Mouse (Mus musculus) heart, adult 11 months (tissue): ENCODE results near the gene Pbx3.
A peak's percentile ranks its signal among the peaks of the same experiment; 100 is the strongest.

Experiments
- DNase-seq: peaks from one replicate; pipeline ENCODE4 v3.0.0; 2022

The Pbx3 gene

DNA sequence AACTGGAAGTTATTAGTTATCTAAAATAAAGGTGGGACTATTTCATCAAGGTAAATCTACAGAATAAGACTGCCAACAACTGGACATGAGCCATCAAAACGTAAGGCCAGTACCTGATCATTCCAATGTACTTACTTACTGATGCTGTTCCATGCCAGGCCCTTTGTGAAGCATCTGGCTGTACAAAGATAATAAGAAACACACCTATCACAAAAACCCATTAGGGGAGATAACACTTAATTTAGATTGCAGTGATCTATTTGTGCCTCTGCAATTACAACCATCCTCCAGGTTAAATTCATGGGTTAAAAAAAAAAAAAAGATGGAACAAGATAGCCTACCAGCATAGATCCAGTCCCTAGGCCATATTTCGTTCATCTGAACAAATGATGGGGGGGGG lies 88.7 kb downstream of the Pbx3 start:
- peak; percentile 9 for DNase-seq

GRCm38 (mm10) chr2:34280996-34281395 lies 91.9 kb downstream of the Pbx3 start:
- DNase-seq = no peak

GRCm38 (mm10) chr2:34279726-34280125 lies 93.2 kb downstream of the Pbx3 start:
- DNase-seq = no peak

- DNase-seq = no peak
Measured at GRCm38 (mm10) chr2:34275630-34276193, 97.2 kb downstream of the Pbx3 start.

DNA sequence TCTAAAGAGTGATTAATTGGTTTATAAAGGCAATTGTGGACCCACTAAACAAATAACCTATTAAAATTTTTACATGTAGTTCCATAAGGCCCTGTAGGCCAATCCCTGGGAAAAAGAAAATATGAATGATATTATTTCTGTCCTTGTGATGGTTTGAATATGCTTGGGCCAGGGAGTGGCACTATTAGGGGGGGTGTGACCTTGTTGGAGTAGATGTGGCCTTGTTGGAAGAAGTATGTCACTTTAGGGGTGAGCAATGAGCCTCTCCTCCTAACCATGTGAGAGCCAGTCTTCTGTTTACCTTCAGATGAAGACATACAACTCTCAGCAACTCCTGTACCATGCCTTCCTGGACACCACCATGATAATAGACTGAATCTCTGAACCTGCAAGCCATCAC lies 110.9 kb downstream of the Pbx3 start:
- no peak for DNase-seq

DNA sequence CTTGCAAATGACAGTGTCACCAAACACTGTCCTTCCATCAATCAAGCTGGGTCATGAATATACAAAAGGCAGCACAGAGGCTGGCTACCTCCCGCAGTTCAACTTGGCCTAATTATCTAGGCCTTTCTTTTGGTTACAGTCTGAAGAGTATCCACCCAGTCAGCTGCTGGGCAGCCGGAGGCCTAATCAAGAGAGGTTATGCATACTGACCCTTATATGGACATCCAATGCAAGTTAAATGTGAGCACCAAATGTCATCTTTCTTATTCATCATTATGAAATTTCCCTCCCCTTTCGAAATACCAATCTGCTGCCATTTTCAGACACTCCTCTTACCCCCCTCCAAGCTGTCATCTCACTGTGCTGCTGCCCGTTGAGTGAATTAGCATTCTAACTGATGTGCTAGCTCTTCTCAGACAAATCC lies 112.3 kb downstream of the Pbx3 start:
- no peak for DNase-seq

DNA sequence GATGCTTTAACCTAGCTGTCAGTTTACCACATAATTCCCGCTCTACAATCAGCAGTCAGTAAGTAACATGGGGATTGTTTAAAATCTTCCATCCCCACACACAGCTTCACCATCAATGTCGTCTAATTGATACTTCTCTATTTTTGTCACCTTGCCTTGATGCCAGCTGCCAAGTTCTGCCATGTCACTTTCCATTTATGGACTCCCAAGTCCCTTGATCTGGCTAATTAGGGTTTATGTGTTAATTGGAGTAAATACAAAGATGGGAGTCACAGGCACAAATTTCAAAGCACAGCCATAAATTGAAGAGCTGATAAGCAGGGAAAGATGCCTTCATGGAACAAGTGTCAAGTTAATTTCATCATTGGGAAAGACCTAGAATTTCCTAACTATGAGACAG lies 114.7 kb downstream of the Pbx3 start:
- no peak for DNase-seq

- DNase-seq = no peak
Measured at GRCm38 (mm10) chr2:34257611-34258010, 115.3 kb downstream of the Pbx3 start.

DNA sequence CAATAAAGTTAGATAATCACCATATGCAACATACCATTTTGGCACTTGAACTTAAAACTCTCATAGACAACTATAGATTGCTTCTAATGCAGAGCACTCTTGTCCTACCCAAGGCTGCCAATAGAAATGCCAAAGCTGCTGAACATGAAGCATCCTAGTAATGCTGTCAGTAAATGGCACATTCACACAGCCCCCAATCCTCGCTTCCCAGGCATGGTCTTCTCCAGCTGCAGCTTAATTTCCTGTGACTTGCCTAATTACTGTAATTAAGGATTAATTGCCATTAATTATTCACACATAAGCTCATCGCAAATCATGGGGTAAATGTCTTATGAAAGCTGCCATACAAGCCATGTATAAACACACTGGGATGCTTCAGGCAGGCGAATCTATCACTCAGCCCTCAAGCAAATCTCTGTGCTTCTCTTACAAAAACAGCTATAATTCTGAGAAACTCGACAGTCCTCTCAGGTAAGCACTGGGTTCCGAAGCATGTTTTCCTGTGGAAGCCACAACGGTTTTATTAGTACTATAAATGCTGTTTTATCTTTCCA lies 116.9 kb downstream of the Pbx3 start:
- DNase-seq = no peak

GRCm38 (mm10) chr2:34253627-34254026 lies 119.3 kb downstream of the Pbx3 start:
- no peak for DNase-seq

GRCm38 (mm10) chr2:34253111-34253510 lies 119.8 kb downstream of the Pbx3 start:
- no peak for DNase-seq

- no peak for DNase-seq
Measured at GRCm38 (mm10) chr2:34252286-34252685, 120.7 kb downstream of the Pbx3 start.

DNA sequence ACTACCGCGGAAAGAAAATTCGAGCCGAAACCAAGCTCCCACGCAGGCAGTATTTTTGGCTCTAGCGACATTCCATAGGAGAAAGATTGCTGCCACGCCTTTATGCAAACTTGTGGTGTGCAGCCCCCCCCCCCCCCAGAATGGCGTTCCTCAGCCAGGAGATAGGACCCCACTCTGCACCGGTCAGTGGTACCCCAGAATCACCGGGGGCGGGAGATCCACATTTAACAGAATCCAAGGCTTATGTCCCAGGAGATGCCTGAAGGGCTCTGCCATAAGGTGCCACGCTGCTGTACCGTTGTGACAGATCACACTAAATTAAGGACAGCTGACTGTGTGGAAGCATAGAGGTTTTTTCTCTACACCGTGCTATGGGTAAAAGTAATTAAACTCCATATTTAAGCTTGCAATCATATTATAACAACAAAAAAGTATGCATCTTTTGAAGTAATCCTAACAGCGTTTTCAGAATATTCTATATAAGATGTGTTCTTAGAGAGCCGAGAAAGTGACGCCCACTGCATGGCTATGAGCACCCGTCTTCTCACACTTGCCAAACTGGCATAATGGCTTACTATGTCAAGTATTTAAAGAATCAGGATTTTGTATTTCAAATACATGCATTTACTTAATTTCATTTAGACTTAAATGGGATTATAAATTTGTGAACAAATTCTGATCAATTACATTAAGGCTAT lies 122.8 kb downstream of the Pbx3 start:
- DNase-seq = peak; percentile 82

DNA sequence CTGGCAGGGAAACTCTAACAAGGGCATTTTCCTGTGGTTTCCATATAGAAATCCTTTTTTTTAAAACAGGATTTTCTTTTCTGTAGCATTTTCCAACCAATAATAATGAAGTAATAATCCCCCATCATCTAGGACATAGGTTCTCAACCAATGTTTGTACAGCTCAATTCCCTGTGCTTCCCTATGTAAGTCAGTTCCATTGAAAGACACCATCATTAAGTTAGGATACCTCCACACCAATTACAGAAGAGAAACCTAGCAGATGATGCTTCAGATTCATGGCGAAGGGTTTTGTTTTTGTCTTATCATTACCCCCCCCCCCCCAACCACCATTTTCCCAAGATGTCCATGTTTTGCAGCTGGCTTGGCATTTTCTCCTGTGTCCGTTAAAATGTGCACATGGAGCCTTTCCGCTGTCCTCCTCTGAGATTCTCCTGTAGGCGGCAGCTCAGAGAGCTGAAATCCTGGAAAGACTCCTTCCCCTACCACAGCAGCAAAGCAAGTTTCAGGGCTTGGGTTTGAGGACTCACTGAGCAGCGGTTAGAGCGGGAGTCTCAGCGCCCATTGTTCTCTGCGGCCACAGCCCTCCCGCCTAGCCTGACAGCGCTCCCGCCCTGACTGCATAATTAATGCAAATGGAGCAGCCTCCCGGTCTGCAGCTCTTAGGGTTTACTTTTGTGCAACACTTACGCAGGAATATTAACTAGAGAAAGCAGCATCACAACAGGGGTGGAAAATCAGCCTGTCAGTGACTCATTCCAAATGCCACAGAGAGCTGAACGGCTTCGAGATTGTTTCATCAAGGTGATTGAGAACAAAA lies 123.6 kb downstream of the Pbx3 start:
- peak; percentile 95 for DNase-seq

GRCm38 (mm10) chr2:34240885-34241284 lies 132.1 kb downstream of the Pbx3 start:
- no peak for DNase-seq

DNA sequence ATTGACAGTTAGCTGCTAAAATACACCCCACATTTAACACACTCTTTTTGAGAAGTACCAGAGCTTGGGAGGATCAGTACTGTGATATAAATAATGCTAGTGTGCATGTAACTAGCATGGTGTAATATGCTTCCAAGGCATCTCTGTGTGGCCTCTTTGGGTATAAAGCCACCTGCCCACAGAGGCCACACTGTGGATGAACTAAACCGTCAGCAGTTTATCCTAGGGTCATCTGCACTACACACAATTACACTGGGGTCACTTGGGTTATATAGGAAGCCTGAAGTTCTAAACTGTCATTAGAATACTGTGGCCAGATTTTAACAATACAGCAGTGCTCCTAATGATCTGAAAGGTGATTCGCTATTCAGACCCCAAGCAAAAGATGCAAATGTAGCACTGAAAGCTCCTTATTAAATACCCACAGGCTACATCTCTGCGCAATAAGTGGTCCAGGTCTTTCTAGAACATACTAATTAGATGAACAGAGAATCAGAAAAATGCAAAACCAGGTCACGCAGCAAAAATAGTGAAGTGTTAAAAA lies 133.6 kb downstream of the Pbx3 start:
- DNase-seq = no peak

GRCm38 (mm10) chr2:34235467-34236075 lies 137.4 kb downstream of the Pbx3 start:
- no peak for DNase-seq

DNA sequence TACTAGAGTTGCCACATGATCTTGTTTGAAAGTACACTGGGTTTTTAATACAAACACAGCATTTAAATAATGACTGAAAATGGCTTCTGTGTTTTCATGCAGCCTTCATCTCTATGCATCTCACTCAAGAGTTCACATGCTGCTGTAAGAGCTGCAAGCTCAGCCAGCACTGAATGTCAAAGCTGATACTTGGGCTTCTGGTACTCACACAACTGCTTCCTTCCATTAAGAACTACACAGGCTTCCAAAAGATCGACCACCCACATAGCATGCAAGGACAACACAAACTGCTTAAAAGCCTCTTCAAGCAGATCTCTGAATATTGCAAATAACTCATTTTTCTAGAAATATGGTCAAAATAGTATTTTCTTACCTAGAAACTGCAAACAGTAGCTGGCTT lies 138.7 kb downstream of the Pbx3 start:
- no peak for DNase-seq

DNA sequence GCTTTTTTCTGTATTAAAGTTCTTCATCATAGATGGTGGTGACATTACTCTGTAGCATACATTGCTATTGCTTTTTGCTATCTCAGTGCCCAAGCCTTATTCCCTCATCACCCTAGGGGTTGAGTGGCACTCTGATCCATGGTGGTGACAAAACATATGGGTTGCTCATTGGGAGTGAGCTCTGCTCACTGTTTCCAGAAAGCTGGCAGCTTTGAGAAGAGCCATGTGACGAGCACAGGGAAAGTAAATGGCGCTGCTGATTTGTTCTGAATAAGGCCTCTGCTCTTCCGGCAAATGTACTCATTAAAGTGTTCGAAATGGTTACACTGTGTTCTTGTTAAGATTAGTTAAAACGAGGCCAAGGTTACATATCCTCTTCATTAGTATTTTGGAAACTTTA lies 139.7 kb downstream of the Pbx3 start:
- no peak for DNase-seq

DNA sequence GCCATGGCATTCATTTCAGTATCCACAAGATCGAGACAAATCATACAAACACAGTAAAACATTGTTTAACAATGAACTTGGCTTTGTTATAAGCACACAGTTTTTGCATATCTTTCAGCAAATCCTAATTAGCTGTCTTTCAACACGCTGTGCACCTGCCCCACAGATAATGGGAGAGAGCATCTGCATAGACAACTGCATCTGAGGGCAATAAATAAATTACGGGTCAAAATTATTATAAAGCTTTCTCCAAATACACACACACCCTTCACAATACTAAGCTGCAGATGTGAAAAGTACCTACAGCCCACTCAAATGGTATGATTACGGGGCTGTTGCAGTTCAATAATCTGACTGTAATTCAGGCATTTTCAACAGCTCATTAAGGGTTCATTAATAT lies 145.3 kb downstream of the Pbx3 start:
- no peak for DNase-seq

- DNase-seq = no peak
Measured at GRCm38 (mm10) chr2:34225470-34225869, 147.5 kb downstream of the Pbx3 start.

- no peak for DNase-seq
Measured at GRCm38 (mm10) chr2:34221477-34221876, 151.5 kb downstream of the Pbx3 start.

DNA sequence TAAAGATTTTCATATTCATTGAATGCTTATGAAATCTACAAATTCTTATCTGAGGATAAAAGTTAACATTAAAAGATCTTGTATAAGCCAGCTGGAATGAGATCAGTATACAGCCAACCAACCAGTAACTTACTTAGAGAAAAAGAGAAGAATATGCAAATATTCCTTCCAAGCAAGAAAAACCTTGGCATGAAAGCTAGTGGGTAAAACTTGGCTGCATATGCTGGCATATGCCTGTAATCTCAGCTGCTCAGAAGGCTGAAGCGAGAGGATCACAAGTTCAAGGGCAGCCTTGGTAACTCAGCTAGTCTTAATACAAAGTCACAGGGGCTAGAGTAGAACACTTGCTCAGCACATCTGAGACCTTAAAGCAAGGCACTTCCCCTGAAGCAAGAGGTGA lies 153.8 kb downstream of the Pbx3 start:
- DNase-seq = no peak
